Mouse (Mus musculus) adrenal gland, adult 18-20 months (tissue): ENCODE measurements around the gene AI481877. TPM values are rescaled to one million over a fixed set of nuclear protein-coding genes. Genes with fewer than 3 reads are reported as not detected.
A peak's percentile ranks its signal among the peaks of the same experiment; 100 is the strongest.

Source experiments
- DNase-seq, 2 experiments: peaks; one replicate each; pipeline ENCODE4 v3.0.0; 2021 to 2022; ENCODE audit warnings: low spot score in 2 of 2
- total RNA-seq, 2 experiments: library from RNA; stranded (reverse); gene quantifications; 1 replicate in 1 of 2; 2 replicates in 1 of 2; pipeline ENCODE4 v1.2.3; 2021

The AI481877 gene
- total RNA-seq, 2 experiments from 2014 or later, result not detected

DNA sequence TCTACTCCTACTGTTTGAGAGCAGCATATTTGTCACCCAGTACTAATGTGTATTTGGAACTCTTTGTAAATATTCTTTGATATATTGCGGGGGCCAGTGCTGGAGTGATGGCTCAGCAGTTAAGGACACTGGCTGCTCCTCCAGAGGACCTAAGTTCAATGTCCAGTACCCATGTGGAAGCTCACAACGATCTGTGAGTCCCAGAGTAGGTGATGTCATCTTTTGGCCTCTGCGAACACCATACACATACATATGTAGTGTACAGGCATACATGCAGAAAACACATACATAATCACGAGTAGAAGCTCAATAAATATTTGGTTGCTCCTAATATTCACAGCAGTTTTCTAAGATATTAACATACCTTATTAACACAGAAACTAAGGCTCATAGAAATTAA, 9.8 kb downstream of the AI481877 start:
- no peak for DNase-seq

DNA sequence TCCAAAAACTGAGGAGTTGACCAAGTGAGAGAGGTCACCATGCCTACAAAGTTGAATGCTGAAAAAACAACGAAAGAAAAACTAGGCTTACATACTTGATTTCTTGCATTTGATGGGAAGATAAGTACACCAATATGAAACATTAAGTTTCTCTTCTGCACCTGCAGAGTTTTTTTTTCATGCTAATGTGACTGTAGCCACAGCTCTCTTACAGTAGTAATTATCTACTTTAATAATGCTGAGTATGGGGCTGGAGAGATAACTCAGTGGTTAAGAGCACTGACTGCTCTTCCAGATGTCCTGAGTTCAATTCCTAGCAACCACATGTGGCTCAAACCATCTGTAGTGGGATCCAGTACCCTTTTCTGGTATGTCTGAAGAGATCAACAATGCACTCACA, 13.7 kb downstream of the AI481877 start:
- DNase-seq, result no peak

DNA sequence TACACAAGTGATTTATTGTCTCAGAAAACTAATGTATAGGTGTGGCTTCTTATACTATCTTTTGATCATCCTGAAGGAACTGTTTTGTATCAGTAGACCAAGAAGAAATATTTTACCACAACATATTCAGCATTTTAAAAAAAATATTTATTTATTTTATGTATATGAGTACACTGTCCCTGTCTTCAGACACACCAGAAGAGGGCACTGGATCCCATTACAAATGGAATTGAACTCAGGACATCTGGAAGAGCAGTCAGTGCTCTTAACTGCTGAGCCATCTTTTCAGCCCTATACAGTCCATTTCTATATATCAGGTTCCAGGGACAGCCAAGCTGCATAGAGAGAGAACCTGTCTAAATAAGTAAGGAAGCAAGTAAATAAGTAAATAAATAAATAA, 15.2 kb downstream of the AI481877 start:
- no peak for DNase-seq

DNA sequence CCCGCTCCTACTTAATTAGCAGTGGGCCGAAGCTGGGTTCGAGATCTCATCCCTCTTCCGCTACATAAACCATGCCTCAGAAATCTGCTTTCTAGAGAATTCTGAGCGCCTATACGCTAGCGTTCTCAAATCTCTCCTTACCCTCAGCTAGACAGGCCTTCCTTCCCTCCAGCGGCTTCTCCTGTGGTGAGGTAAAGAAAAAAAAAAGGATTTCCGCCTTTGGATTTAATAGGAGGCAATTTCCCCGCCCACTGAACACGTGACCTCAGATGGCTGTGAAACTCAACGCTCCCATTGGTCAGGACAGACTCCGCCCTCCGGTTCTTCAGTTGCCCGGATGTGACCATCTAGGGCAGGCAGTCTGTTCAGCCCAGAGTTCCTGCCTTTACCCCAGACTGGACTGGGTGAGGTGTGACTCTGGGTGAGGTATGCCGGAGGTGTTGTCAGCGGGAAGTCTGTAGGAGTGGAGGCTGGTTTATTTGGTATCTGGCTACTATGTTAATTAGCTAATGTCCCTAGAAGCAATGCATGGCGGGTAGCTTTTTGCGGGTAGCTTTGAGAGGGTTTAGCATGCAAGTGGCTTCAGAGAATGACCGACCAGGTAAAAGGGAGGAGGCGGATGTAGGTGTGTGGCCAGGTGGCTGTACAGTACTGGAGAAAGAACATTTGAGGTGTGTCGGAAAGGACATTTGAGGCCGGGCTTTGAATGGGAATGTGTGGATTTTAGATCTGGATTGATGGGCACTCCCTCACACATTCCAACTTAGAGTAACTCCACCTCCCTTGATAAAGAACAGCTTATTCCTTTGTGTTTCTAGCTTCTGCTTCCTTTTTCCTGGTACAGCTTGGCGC, 20.9 kb downstream of the AI481877 start:
- DNase-seq, result no peak

GRCm38 (mm10) chr4:59108721-59109120, 30.1 kb downstream of the AI481877 start:
- no peak for DNase-seq

GRCm38 (mm10) chr4:59107886-59108285, 30.9 kb downstream of the AI481877 start:
- DNase-seq, result no peak

DNA sequence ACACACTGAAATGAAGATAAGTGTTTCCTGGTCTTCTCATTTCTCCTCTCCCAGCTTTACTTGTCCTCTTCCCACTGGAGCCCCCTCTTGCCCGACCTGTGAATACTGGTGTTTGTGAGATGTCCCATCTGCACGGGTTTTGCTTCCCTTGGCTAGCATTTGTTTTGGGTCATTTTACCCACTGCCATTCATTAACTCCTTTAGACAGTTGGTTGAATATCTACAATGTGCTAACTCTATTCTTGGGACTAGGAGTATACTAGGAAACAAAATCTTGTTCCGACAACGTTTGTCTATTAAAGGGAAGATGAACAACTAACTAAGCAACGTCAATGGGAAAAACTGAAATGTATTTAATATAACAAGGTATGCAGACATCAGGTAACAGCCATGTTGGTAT, 32.1 kb downstream of the AI481877 start:
- DNase-seq, result no peak

- DNase-seq, result no peak
Measured at GRCm38 (mm10) chr4:59104166-59104565, 34.6 kb downstream of the AI481877 start.

- peak; percentile 54 to 70 for DNase-seq
Measured at GRCm38 (mm10) chr4:59096393-59096792, 42.4 kb downstream of the AI481877 start.

DNA sequence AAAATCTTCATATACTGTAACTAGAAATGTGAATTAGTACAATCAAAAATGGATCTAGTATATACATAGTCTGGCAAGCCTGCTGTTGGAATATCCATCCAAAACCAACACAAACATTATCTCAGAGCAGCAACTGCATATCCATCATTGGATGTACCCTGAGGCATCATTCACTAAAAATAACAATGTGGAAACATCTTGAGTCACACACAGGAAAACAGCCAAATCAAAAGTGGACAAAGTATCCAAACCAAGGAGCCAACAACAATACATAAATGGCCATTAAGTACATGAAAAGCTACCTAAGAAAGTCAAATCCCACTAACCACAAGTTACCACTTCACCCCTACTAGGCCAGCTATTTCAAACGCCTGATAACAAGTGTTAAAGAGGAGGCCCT, 49.4 kb downstream of the AI481877 start:
- no peak for DNase-seq

DNA sequence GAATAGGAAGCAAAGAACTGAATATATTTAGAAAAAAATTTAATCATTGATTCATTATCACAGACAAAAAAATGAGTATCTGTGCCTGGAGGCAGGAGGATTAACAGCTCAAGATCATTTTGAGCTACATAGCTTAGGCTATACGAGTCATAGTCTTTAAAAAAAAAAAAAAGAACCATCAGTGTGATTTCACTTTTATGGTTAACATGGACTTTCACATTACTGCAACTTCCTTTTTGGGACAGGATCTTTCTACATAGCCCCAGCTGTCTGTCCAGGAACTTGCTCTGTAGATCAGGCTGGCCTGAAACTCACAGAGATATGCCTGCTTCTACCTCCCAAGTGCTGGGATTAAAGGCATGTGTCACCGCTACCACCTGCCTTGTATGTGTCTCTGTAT, 55.4 kb downstream of the AI481877 start:
- no peak for DNase-seq

GRCm38 (mm10) chr4:59069276-59069675, 69.5 kb downstream of the AI481877 start:
- no peak for DNase-seq

DNA sequence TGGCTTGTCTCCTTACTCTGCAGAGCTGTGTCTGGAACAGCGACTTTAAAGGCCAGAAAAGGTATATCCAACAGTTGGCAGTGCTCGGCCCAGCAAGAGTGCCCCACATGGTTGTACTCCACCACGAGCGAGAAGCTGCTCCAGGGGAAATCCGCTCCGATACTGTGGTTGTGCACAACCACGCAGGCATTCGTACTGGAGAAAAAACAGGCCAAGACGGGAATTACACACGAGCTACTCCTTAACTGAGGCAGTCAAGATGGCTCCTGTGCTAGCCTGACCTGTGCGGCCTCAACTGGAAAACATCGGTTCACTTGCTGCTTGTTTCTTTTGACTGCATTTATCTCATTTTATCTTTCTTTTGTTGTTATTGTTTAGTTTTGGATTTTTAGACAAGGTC, 76.3 kb downstream of the AI481877 start:
- no peak for DNase-seq

GRCm38 (mm10) chr4:59057929-59058328, 80.9 kb downstream of the AI481877 start:
- no peak for DNase-seq

- DNase-seq, result no peak
Measured at GRCm38 (mm10) chr4:59051081-59051480, 87.7 kb downstream of the AI481877 start.

DNA sequence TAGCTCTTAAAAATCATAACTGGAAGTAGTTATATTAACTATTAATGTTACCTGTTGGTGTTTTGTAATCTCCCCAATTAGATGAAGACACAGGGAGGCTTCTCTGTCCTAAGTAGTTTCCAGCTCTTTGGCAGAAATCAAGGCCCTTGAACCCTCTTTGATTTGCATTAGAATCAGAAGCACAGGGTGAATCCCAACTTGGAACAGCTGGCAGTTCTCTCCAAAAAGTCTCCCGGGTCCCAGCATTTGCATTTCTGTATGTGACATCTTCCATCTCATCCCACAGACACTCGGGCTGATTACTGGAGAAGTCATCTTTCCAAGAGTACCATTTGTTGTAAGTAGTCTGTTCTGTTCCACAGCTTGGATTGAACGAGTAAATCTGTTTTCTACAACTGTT, 91.6 kb downstream of the AI481877 start:
- DNase-seq, result no peak

GRCm38 (mm10) chr4:59043891-59044290, 94.9 kb downstream of the AI481877 start:
- DNase-seq, result no peak

DNA sequence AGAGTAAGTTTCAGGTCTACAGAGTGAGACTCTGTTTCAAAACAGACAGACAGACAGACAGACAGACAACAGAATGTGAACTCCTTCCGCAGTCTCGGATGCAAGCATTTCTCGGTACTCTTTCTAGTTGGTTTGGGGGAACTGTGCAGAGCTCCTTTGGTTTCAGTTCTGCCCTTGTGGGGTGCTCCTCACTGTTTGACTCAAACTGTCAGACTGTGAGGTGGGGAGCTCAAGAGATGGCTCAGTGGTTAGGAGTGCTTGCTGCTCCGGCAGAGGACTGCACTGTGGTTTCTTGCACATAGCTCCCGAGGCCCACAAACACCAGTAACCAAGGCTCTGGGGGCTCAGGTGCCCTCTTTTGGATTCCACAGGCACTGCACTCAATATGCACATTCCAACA, 95.7 kb downstream of the AI481877 start:
- DNase-seq, result no peak

DNA sequence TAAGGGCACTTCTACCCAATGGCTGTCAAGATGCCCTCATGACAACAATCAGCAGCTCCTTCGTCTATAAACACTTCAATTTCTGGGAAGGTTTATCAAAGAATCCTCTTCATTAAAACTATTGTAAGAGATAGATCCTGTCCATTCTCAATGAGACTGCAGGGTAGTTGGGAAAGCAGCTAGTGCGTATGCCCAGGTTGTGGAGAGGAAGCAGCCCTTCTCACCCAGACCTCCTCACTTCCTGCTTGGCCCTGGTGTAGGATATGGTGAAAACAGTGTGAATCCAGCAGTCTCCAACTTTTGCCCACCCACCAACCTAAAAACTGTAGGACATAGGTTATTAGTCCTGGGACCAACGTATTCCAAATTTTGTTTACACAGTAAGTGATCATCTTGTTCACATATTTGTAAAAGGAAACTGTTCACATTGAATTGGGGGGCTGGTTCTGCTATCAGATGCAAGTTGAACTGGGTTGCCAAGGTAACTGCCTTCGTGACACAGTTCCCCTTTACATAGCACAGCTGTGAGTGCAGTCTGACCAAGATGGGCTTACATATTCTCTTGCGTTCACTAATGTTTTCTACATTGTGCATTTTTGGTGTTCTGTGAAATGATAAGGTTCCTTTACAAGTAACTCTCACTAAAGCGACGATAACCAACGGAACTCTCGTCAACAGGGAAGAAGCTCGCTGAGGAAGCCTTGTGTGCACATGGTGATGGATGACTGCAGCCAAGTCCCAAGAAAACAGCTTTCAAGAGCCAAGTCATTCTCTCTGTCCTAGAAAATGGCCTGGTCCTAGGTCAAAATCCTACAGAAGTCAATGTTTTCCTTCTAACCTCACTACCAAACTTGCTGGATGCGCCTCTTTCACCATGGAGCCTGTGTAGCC, 98.1 kb downstream of the AI481877 start:
- no peak for DNase-seq

GRCm38 (mm10) chr4:59037525-59037924, 101.3 kb downstream of the AI481877 start:
- DNase-seq, result no peak

- peak; percentile 67 to 72 for DNase-seq
Measured at GRCm38 (mm10) chr4:59036490-59037127, 102.2 kb downstream of the AI481877 start.
